In the genomic region with DNA sequence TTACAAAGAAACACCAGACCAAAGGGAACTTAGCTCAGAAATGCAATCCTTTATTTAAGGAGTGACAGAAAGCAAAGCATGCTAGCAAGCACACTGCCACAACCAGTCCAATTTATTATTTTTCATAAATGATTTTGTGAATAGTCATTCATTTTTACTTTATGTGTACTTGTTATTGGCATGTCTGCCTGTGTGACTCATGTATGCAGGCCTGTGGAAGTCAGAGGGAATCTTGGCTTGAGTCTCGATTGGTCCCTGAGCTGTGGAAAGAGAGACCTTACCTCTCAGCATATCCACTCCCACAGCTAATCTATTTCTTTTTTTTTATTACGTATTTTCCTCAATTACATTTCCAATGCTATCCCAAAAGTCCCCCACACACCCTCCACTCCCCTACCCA, we compare ENCODE assay signal across 28 mouse cellular contexts. TPM values are rescaled to one million over a fixed set of nuclear protein-coding genes. Genes with fewer than 3 reads are reported as not detected.
"Had no signal": no experiment of that assay in that cellular context is flagged by ENCODE, and none has a peak within 500 bp of the region (broad histone marks: within the 10 kb centered on the region; RNA-seq: fewer than 3 reads in every experiment).

No protein-coding gene starts in this region.

- H3K4me3 ChIP-seq: liver, embryonic 15.5 days; lung, embryonic 15.5 days; midbrain, embryonic 10.5 days; midbrain, embryonic 12.5 days; neural tube, embryonic 12.5 days had no signal

- H3K27ac ChIP-seq: liver, embryonic 15.5 days; lung, embryonic 15.5 days; midbrain, embryonic 10.5 days; midbrain, embryonic 12.5 days; neural tube, embryonic 12.5 days had no signal

- DNase-seq: liver, postnatal 0 days; lung, adult 2 months; lung, postnatal 10 days; lung, postnatal 4 days; midbrain, embryonic 14.5 days; retina, postnatal 1 day; right cerebral cortex, adult 18-20 months; right cerebral cortex, postnatal 25 days; right cerebral cortex, postnatal 4 days; spleen, adult 18-20 months; thymus, adult 18-20 months; thymus, postnatal 14 days; thymus, postnatal 36 days had no signal

- H3K4me1 ChIP-seq: liver, embryonic 15.5 days; lung, embryonic 15.5 days; midbrain, embryonic 10.5 days; neural tube, embryonic 12.5 days had no signal

RNA-seq across cellular contexts. Expression of gene 1700025B11Rik, which starts 17.1 kb away (rescaled TPM):
- total RNA-seq: megakaryocyte, adult 5-6 weeks; megakaryocyte-erythroid progenitor cell, adult 5-6 weeks; midbrain, postnatal 0 days; monocyte, adult 5-6 weeks; neutrophil, adult 5-6 weeks had no signal
- polyA plus RNA-seq: liver, embryonic 15.5 days; liver, postnatal 0 days; lung, adult 2 months; lung, embryonic 15.5 days; midbrain, embryonic 10.5 days; midbrain, embryonic 12.5 days; midbrain, embryonic 14.5 days; neural tube, embryonic 12.5 days; neural tube, embryonic 14.5 days; small intestine, adult 2 months; stomach, embryonic 14.5 days; stomach, embryonic 16.5 days; thymus, postnatal 0 days had no signal

RNA-seq across cellular contexts. Expression of gene Apol10b, which starts 17.1 kb away (rescaled TPM):
- total RNA-seq: megakaryocyte, adult 5-6 weeks; megakaryocyte-erythroid progenitor cell, adult 5-6 weeks; midbrain, postnatal 0 days; monocyte, adult 5-6 weeks; neutrophil, adult 5-6 weeks had no signal
- polyA plus RNA-seq: liver, embryonic 15.5 days; liver, postnatal 0 days; midbrain, embryonic 10.5 days; midbrain, embryonic 12.5 days; midbrain, postnatal 0 days; neural tube, embryonic 12.5 days; neural tube, embryonic 14.5 days had no signal

RNA-seq across cellular contexts. Expression of gene Gm36245, which starts 20.3 kb away (rescaled TPM):
- total RNA-seq: megakaryocyte, adult 5-6 weeks; megakaryocyte-erythroid progenitor cell, adult 5-6 weeks; midbrain, postnatal 0 days; monocyte, adult 5-6 weeks; neutrophil, adult 5-6 weeks had no signal
- polyA plus RNA-seq: liver, embryonic 15.5 days; liver, postnatal 0 days; lung, adult 2 months; lung, embryonic 15.5 days; midbrain, embryonic 10.5 days; midbrain, embryonic 12.5 days; midbrain, embryonic 14.5 days; midbrain, postnatal 0 days; neural tube, embryonic 12.5 days; neural tube, embryonic 14.5 days; small intestine, adult 2 months; stomach, embryonic 14.5 days; stomach, embryonic 16.5 days; thymus, postnatal 0 days had no signal

RNA-seq across cellular contexts. Expression of gene Apol7c, which starts 45.7 kb away (rescaled TPM):
- total RNA-seq: megakaryocyte-erythroid progenitor cell, adult 5-6 weeks; midbrain, postnatal 0 days; monocyte, adult 5-6 weeks; neutrophil, adult 5-6 weeks had no signal
- polyA plus RNA-seq: liver, embryonic 15.5 days; liver, postnatal 0 days; midbrain, embryonic 10.5 days; midbrain, embryonic 12.5 days; midbrain, embryonic 14.5 days; midbrain, postnatal 0 days; neural tube, embryonic 12.5 days; neural tube, embryonic 14.5 days had no signal
